Mouse (Mus musculus) midbrain, embryonic 12.5 days (tissue): ENCODE results near the gene Axdnd1. TPM values are rescaled to one million over a fixed set of nuclear protein-coding genes. Genes with fewer than 3 reads are reported as not detected.
A peak's percentile ranks its signal among the peaks of the same experiment; 100 is the strongest.

ENCODE experiments used
- ATAC-seq: fragments of 200-750 bp; cut with Nextera tagmentation; 2 replicates; pipeline ENCODE4 v1.8.0; 2017; ENCODE audit warnings: low read depth, moderate TSS enrichment, moderate library complexity; ENCODE audit not compliant: low FRiP score
- H3K27ac ChIP-seq: fragments of 300-500 bp; sonication (generic); replicated peaks from 2 replicates; pipeline ENCODE4 v1.5.1; 2016; ENCODE audit warnings: mild to moderate bottlenecking
- H3K27me3 ChIP-seq: fragments of 300-500 bp; sonication (generic); 2 replicates; pipeline ENCODE4 v1.6.1; 2016; ENCODE audit warnings: mild to moderate bottlenecking
- H3K36me3 ChIP-seq: fragments of 300-500 bp; sonication (generic); 2 replicates; pipeline ENCODE4 v1.6.1; 2016
- H3K4me1 ChIP-seq: fragments of 300-500 bp; sonication (generic); 2 replicates; pipeline ENCODE4 v1.6.1; 2016
- H3K4me2 ChIP-seq: fragments of 300-500 bp; sonication (generic); replicated peaks from 2 replicates; pipeline ENCODE4 v1.6.1; 2016; ENCODE audit warnings: mild to moderate bottlenecking, moderate library complexity
- H3K4me3 ChIP-seq: fragments of 300-500 bp; sonication (generic); 2 replicates; pipeline ENCODE4 v1.5.1; 2016; ENCODE audit warnings: mild to moderate bottlenecking
- H3K9ac ChIP-seq: fragments of 300-500 bp; sonication (generic); replicated peaks from 2 replicates; pipeline ENCODE4 v1.6.1; 2016; ENCODE audit warnings: mild to moderate bottlenecking, moderate library complexity
- H3K9me3 ChIP-seq: fragments of 300-500 bp; sonication (generic); 2 replicates; pipeline ENCODE4 v1.6.1; 2016; ENCODE audit warnings: mild to moderate bottlenecking
- WGBS: fragments of 180-500 bp; shearing (Covaris S2); methylation state at CpG from one replicate; pipeline ENCODE4 v1.1.7; 2016; 5-methylcytosine and 5-hydroxymethylcytosine counted together
- polyA plus RNA-seq: library from polyadenylated mRNA; unstranded; fragments of >200 nt; fragmentation: Nextera tagmentation; extraction: Ambion mirVana; gene quantifications from 2 replicates; pipeline ENCODE4 v1.2.1, GENCODE M21; 2016

Axdnd1 gene
- polyA plus RNA-seq, 1 experiment from 2014 or later = not detected

DNA sequence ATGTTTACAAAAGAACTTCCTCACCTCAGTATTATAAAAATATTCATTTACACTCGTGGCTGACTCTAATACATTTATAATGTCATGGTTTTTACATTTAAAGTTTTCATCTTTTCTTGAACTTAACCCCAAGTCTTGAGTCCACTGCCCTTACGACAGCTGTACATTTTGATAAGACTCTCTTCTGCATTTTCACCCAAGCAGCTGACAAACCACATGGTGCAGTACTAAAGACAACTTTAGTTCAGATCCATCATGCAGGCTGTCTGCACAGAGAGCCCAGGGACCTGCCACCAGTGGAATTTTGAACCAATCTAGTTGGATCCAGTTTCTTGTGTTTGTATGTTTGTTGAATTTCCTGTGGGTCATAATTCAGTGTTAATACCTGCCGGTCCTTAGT is 34.1 kb downstream of the Axdnd1 start:
- no peaks in the 10 kb centered on the region for H3K9me3 ChIP-seq
- no peak overlapping the region for H3K27ac ChIP-seq
- no peak overlapping the region for H3K4me2 ChIP-seq
- H3K4me1 ChIP-seq = no peaks in the 10 kb centered on the region
- H3K27me3 ChIP-seq = no peaks in the 10 kb centered on the region
- H3K4me3 ChIP-seq = no peak overlapping the region
- H3K9ac ChIP-seq = no peak overlapping the region
- WGBS = 75% methylated on average over 3 of the region's 3 CpGs
- no peak for ATAC-seq
- H3K36me3 ChIP-seq = no peaks in the 10 kb centered on the region

DNA sequence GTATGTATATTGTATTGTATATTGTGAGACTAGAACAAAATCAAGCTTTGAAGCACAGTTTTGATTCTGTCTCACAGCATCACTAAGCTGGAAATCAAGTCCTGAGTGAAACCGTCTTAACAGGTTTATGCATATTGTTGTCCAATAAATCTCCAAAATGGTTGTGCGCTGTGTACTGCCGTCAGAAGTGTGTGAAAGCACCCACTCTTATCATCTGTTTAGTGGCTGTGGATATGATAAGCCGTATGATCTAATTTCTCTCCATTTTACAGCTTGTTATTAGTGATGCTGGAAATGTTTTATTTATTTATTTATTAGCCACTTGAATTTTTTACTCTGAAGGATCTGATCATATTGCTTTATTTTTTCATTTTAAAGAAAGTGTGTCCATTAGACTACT is 34.7 kb downstream of the Axdnd1 start:
- H3K4me2 ChIP-seq = no peak overlapping the region
- no peaks in the 10 kb centered on the region for H3K36me3 ChIP-seq
- no peak overlapping the region for H3K9ac ChIP-seq
- H3K27ac ChIP-seq = no peak overlapping the region
- no peaks in the 10 kb centered on the region for H3K9me3 ChIP-seq
- no peak overlapping the region for H3K4me3 ChIP-seq
- no peaks in the 10 kb centered on the region for H3K4me1 ChIP-seq
- no peaks in the 10 kb centered on the region for H3K27me3 ChIP-seq
- ATAC-seq = no peak
- WGBS = 93% methylated on average over 4 of the region's 4 CpGs

DNA sequence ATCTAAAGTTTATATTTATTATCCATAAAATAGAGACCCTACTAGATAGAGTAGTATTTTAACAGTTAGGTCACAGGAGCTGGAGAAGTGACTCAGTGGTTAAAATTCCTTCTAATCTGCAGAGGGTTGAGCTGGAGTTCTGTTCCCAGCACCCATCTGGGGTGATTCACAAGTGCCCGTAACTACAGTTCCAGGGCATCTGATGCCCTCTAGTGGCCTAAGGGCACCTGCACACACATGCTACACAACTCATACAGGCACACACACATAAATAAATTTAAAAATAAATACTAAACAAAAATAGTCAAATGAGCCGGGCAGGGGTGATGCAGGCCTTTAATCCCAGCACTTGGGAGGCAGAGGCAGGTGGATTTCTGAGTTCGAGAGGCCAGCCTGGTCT is 39.7 kb downstream of the Axdnd1 start:
- Histone ChIP-seq H3K4me3 (no peak overlapping the region), H3K9ac (no peak overlapping the region), H3K27ac (no peak overlapping the region), H3K27me3 (no peaks in the 10 kb centered on the region), H3K4me1 (no peaks in the 10 kb centered on the region), H3K4me2 (no peak overlapping the region), H3K36me3 (no peaks in the 10 kb centered on the region), H3K9me3 (no peaks in the 10 kb centered on the region)
- ATAC-seq = no peak
- WGBS = 89% methylated on average over 3 of the region's 3 CpGs

DNA sequence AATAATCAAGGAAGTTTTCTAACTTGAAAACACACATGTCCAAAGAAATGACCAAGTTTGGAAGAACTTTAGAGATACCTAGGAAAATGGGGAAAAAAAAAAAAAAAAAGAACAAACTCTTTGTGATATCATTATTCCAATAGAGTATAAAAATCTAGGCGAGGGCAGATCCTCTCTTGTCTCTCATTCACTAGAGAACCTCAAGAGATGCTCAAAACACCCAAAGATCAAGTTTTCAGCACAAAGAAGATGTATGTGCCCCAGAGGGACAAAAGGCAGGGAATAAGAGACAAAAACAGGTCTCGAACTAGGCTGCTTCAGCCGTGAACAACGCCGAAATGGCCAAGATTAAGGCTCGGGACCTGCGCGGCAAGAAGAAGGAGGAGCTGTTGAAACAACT is 55.2 kb downstream of the Axdnd1 start, which contains the start of gene Gm2000:
Gene Gm2000, plus strand, starts transcription at position 301 of the 400 bp plus-strand sequence.
- ATAC-seq = no peak
- Histone ChIP-seq H3K36me3 (no peaks in the 10 kb centered on the region), H3K4me1 (no peaks in the 10 kb centered on the region), H3K9ac (no peak within 1 kb of the TSS), H3K4me3 (no peak within 1 kb of the TSS), H3K27ac (no peak within 1 kb of the TSS), H3K9me3 (0 out of 2 replicates have a peak, but pooled peaks cover 4% of the 10 kb centered on the region), H3K27me3 (no peaks in the 10 kb centered on the region), H3K4me2 (no peak within 1 kb of the TSS)
- 92% methylated on average over 8 of the region's 8 CpGs for WGBS

DNA sequence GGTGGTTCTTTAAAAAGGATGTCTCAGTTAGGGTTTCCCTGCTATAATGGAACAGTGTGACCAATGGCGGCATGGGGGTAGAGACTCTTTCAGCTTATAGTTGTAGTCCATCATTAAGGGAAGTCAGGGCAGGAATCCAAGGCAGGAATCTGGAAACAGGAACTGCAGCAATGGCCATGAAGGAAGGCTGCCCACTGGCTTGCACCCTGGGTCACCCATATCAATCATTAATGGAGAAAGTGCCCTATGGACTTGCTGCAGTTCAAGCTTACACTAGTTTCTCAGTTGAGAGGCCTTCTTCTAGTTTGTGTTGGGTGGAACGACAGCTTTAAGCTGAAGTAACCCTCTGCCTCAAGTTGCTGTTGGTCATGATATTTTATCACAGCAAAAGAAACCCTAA is 68.5 kb downstream of the Axdnd1 start:
- Histone ChIP-seq H3K27me3 (no peaks in the 10 kb centered on the region), H3K9me3 (no peaks in the 10 kb centered on the region), H3K4me3 (no peak overlapping the region), H3K9ac (no peak overlapping the region), H3K4me2 (no peak overlapping the region), H3K27ac (no peak overlapping the region), H3K36me3 (no peaks in the 10 kb centered on the region), H3K4me1 (no peaks in the 10 kb centered on the region)
- WGBS = 93% methylated on average over 2 of the region's 2 CpGs
- no peak for ATAC-seq

DNA sequence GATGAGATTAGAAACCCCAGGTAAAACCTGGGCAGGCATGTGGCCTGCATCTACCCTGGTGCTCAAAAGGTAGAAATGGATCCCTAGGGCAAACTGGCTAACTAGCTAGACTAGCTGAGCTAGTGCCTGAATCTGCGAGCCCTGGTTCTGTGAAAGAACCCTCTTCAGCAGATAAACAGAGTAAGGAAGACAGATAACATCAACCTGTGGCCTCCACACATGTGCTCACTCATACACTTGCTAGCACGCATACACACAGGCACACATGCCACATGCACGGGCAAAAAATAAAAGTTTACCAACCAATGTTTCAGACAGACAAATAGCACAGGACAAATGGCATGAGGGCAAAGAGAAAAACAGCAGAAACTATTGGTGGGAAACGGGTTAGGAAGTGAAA is 70.5 kb downstream of the Axdnd1 start:
- H3K36me3 ChIP-seq = no peaks in the 10 kb centered on the region
- H3K9me3 ChIP-seq = no peaks in the 10 kb centered on the region
- H3K4me3 ChIP-seq = no peak overlapping the region
- H3K4me1 ChIP-seq = no peaks in the 10 kb centered on the region
- no peak overlapping the region for H3K27ac ChIP-seq
- no peak overlapping the region for H3K4me2 ChIP-seq
- no peak for ATAC-seq
- WGBS = 89% methylated on average over 4 of the region's 4 CpGs
- no peaks in the 10 kb centered on the region for H3K27me3 ChIP-seq
- H3K9ac ChIP-seq = no peak overlapping the region

DNA sequence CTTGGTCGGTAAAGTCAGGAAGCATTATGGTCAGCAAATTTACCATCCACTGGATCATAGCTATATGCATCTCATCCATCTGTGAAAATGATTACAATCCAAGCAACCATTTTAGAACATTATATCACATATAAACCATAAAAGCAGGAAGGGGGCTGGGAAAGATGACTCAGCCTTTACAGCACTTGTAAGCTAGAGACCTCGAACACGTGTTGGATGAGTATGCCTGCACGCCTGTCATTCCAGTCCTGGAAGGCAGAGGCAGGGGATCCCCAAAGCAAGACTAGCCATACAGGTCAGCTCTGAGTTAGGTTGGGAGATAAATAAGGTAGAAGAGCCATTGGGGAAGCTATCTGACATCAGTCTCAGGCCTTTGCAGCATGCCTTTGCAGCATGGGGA is 71.9 kb downstream of the Axdnd1 start:
- no peak for ATAC-seq
- WGBS = 81% methylated on average over 4 of the region's 4 CpGs
- Histone ChIP-seq H3K27me3 (no peaks in the 10 kb centered on the region), H3K4me2 (no peak overlapping the region), H3K4me3 (no peak overlapping the region), H3K4me1 (no peaks in the 10 kb centered on the region), H3K36me3 (no peaks in the 10 kb centered on the region), H3K9me3 (no peaks in the 10 kb centered on the region), H3K27ac (no peak overlapping the region), H3K9ac (no peak overlapping the region)

DNA sequence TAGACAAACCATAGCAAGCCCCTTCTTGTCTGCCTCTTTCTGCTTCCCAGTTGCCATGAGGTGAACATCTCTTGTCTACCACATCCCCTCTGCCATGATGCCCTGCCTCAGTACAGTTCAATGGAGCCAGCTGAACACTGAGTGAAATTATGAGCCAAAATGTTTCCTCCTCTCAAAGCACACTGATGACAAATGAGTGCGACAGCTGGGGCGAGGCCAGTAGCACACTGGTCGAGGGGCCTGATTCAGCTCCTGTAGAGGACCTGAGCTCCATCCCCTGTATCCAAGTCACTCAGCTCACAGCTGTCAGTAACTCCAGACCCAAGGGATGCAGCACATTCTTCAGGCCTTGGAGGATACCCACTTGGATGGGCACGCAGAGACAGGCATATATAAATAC is 75.3 kb downstream of the Axdnd1 start:
- H3K9ac ChIP-seq = no peak overlapping the region
- H3K9me3 ChIP-seq = no peaks in the 10 kb centered on the region
- ATAC-seq = no peak
- no peaks in the 10 kb centered on the region for H3K27me3 ChIP-seq
- no peaks in the 10 kb centered on the region for H3K4me1 ChIP-seq
- H3K4me2 ChIP-seq = no peak overlapping the region
- no peak overlapping the region for H3K27ac ChIP-seq
- no peak overlapping the region for H3K4me3 ChIP-seq
- H3K36me3 ChIP-seq = no peaks in the 10 kb centered on the region
- 93% methylated on average over 4 of the region's 4 CpGs for WGBS

DNA sequence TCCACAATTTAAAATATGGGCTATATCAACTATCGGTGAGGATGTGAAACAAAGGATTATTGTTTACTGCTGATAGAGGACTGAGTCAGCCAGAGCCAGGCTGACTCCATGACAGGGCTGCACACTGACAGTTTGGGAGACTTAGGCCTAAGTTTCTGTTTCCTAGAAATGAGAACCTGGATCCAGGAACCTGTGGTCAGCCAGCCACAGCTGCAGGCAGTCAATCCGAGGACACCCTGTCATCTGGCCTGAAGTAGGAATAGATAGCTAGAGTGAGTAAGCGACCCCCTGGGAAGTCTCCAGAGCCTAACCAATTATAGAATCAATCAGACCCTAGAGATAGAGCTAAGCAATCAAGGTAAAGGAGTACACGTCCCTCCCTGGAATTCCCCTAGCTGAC is 76.5 kb downstream of the Axdnd1 start:
- no peak for ATAC-seq
- Histone ChIP-seq H3K4me2 (no peak overlapping the region), H3K27me3 (no peaks in the 10 kb centered on the region), H3K4me3 (no peak overlapping the region), H3K36me3 (no peaks in the 10 kb centered on the region), H3K27ac (no peak overlapping the region), H3K9ac (no peak overlapping the region), H3K9me3 (no peaks in the 10 kb centered on the region), H3K4me1 (no peaks in the 10 kb centered on the region)
- WGBS = 82% methylated on average over 4 of the region's 4 CpGs

DNA sequence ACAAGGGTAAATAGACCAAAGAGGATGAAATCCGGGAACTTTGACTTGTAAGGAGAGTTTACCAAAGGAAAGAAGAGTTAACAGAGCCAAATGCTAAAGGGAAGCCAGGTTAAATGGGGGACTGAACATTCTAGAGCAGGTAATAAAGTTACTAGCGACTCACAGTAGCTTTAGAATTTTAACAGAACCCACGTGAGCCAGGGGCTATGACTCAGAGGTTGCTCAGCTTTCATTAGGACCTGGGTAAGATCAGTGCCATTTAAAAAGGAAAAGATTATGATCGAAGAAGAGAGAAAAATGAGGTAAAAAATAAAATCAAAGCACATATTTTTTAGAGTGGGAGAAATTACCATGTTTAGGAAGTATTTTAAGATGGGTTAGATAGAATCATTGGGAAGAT is 80.1 kb downstream of the Axdnd1 start:
- WGBS = 84% methylated on average over 4 of the region's 4 CpGs
- Histone ChIP-seq H3K4me1 (no peaks in the 10 kb centered on the region), H3K9ac (no peak overlapping the region), H3K9me3 (no peaks in the 10 kb centered on the region), H3K36me3 (no peaks in the 10 kb centered on the region), H3K27ac (no peak overlapping the region), H3K4me3 (no peak overlapping the region), H3K4me2 (no peak overlapping the region), H3K27me3 (no peaks in the 10 kb centered on the region)
- no peak for ATAC-seq

DNA sequence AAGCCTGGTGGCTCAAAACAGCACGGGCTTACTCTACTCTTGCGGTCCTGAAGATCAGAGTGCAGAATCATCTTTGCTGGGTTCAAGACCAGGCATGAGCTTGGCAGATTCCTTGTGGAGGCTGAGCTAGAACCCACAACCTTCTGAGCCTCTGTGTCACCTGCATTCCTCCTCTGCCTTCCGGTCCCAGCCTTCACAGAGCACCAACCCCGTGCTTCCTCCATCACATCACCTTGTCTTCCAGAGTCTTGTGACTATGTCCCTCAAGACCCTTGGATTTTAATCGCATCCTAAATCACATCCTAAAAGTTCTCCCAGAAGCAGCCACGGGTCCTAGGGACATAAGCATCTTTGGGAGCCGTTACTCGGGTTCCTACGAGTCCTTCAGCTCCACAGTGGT is 97.8 kb downstream of the Axdnd1 start:
- Histone ChIP-seq H3K9me3 (no peaks in the 10 kb centered on the region), H3K27me3 (no peaks in the 10 kb centered on the region), H3K27ac (no peak overlapping the region), H3K9ac (no peak overlapping the region), H3K4me3 (no peak overlapping the region), H3K36me3 (no peaks in the 10 kb centered on the region), H3K4me1 (no peaks in the 10 kb centered on the region), H3K4me2 (no peak overlapping the region)
- 90% methylated on average over 9 of the region's 9 CpGs for WGBS
- ATAC-seq = no peak

DNA sequence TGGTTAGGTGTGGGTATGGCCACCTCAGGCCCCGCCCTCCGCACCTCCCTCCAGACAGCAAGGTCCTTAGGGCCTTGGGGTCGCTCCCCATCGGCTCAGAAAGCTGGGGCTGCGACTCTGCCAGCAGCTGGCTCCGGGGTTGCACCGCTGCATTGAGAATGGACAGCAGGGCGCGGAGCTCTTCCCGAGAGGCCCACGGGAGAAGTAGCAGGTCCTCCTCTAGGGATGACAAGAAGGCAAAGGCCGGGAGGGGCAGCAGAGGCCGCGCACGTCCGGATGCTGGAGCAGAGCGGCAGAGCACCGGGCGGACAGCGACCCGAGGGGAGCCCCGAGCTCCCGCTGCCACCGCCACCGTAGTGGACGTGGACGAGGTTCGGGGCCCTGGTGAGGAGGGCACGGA is 110.3 kb downstream of the Axdnd1 start, which contains the start of gene Nphs2:
Gene Nphs2, plus strand, starts transcription at position 98 of the 400 bp plus-strand sequence.
- Histone ChIP-seq H3K36me3 (no peaks in the 10 kb centered on the region), H3K9me3 (no peaks in the 10 kb centered on the region), H3K4me1 (peaks cover 6% of the 10 kb centered on the region), H3K4me2 (peak within 1 kb of the TSS; percentile 53), H3K9ac (no peak within 1 kb of the TSS), H3K27ac (no peak within 1 kb of the TSS), H3K27me3 (peaks cover 47% of the 10 kb centered on the region), H3K4me3 (peak within 1 kb of the TSS; percentile 33)
- no peak for ATAC-seq
- 3% methylated on average over 29 of the region's 29 CpGs for WGBS

DNA sequence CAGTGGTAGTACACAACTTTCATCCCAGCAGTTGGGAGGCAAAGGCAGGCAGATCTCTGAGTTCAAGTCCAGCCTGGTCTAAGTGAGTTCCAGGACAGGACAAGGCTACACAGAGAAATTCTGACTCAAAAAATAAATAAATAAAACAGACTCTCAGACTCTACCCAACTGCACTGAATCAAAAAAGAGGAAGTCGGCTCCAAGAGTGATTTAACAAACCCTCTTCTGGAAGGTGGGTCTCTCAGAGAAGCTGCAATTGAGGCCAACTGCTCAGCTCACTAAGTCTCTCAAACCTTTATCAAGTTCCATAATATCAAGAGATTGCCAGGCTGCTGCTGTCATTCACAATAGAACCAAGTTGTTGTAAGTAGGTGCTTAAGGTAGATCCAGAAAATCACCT is 112.4 kb downstream of the Axdnd1 start:
- no peak overlapping the region for H3K9ac ChIP-seq
- H3K27me3 ChIP-seq = peaks cover 66% of the 10 kb centered on the region
- no peaks in the 10 kb centered on the region for H3K36me3 ChIP-seq
- ATAC-seq = no peak
- 70% methylated on average over 1 of the region's 1 CpGs for WGBS
- H3K4me1 ChIP-seq = peaks cover 7% of the 10 kb centered on the region
- H3K9me3 ChIP-seq = no peaks in the 10 kb centered on the region
- H3K4me2 ChIP-seq = no peak overlapping the region
- H3K27ac ChIP-seq = no peak overlapping the region
- no peak overlapping the region for H3K4me3 ChIP-seq
